Mouse (Mus musculus): ENCODE data around the gene Mfsd12. TPM values are rescaled to one million over a fixed set of nuclear protein-coding genes. Genes with fewer than 3 reads are reported as not detected.
A peak's percentile ranks its signal among the peaks of the same experiment; 100 is the strongest.

Gene Mfsd12
- polyA plus RNA-seq, 1 experiment from 2014 or later: 15.0 TPM

DNA sequence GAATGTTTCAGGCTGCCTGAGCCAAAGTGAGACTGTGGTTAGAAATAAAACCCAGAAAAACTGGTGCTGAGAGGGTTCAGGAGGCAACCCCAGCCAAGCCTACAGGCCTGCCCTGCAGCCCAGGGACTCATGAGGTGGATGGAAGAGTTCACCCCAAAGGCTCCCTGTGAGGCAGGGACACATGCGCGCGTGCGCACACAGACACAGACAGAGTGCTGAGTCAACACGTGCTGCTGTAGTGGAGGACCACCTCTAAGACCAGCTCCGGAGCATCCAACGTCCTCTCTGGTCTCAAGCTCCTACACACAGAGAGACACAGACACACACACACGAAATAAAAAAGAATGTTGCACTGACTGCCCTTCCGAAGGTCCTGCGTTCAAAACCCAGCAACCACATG is 18.0 kb downstream of the Mfsd12 start:
- WGBS (ENCODE audit: insufficient replicate concordance): 89% methylated on average over 10 of the region's 10 CpGs
- Histone ChIP-seq H3K4me1 (replicated peaks) (peaks cover 62% of the 10 kb centered on the region), H3K4me2 (peak overlapping the region; percentile 74), H3K9ac (peak overlapping the region; percentile 96; the same call in 1 of the 2 replicates), H3K27me3 (no peaks in the 10 kb centered on the region), H3K27ac (replicated peaks) (peak overlapping the region; percentile 88), H3K36me3 (replicated peaks) (peaks cover 61% of the 10 kb centered on the region), H3K9me3 (replicated peaks) (no peaks in the 10 kb centered on the region), H3K4me3 (replicated peaks) (peak overlapping the region; percentile 76)
- ATAC-seq (ENCODE audit: insufficient read depth): no peak

DNA sequence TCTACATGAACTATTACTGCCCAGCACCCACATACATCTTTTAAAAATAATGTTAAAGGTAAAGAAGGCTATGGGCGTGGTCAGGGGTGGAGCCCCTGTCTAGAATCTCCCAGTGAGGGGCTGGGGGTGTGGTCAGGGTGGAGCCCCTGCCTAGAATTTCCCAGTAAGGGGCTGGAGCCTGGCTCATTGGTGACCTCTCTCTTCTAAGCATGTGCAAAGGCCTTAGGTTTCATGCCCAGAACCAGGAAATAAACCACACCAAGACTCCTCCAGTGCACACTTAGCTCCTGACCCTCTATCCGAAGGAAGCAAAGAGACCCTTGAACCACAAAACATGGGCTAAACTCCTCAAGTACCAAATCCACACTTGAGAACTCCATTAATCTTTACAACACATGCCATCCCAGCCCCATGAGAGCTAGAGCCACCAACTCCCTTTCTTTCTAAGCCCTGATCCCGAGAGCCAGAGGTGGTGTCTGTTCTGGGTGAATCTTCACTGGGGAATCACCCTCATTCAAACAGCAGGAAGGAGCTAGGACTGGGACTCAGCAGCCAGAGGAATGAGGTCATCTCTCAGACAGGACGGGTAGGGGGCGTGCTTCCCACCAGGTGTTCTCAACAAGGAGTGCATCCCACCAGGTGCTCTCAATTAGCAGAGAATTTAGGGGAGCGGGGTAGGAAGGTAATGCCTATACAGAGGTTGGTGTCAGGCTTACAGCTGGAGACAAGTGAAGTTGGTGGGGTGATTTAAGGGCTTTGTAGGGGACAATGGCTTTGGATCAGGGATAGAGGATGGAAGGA is 19.5 kb downstream of the Mfsd12 start:
- ATAC-seq (ENCODE audit: insufficient read depth): peak; percentile 13; the same call in 1 of the 2 replicates
- Histone ChIP-seq H3K9me3 (replicated peaks) (no peaks in the 10 kb centered on the region), H3K27ac (replicated peaks) (peak overlapping the region; percentile 88), H3K27me3 (no peaks in the 10 kb centered on the region), H3K36me3 (replicated peaks) (peaks cover 47% of the 10 kb centered on the region), H3K9ac (peak overlapping the region; percentile 96), H3K4me2 (peak overlapping the region; percentile 74), H3K4me3 (replicated peaks) (peak overlapping the region; percentile 76), H3K4me1 (replicated peaks) (peaks cover 76% of the 10 kb centered on the region)
- 28% methylated on average over 6 of the region's 6 CpGs for WGBS (ENCODE audit: insufficient replicate concordance)

- Histone ChIP-seq H3K27me3 (no peaks in the 10 kb centered on the region), H3K4me1 (replicated peaks) (peaks cover 77% of the 10 kb centered on the region), H3K9me3 (replicated peaks) (no peaks in the 10 kb centered on the region), H3K4me3 (replicated peaks) (peak overlapping the region; percentile 76), H3K27ac (replicated peaks) (peak overlapping the region; percentile 88), H3K36me3 (replicated peaks) (peaks cover 41% of the 10 kb centered on the region), H3K4me2 (peak overlapping the region; percentile 74), H3K9ac (peak overlapping the region; percentile 96)
- WGBS (ENCODE audit: insufficient replicate concordance): 44% methylated on average over 2 of the region's 2 CpGs
- ATAC-seq (ENCODE audit: insufficient read depth): no peak
These were observed 20.0 kb downstream of the Mfsd12 start for GRCm38 (mm10) chr10:81377362-81377664.

- Histone ChIP-seq H3K36me3 (replicated peaks) (peaks cover 35% of the 10 kb centered on the region), H3K9ac (peak within 1 kb of the TSS; percentile 96), H3K27me3 (no peaks in the 10 kb centered on the region), H3K4me2 (peak within 1 kb of the TSS; percentile 77), H3K9me3 (replicated peaks) (no peaks in the 10 kb centered on the region), H3K27ac (replicated peaks) (peak within 1 kb of the TSS; percentile 99), H3K4me1 (replicated peaks) (peaks cover 80% of the 10 kb centered on the region), H3K4me3 (replicated peaks) (peak within 1 kb of the TSS; percentile 76)
- WGBS (ENCODE audit: insufficient replicate concordance): under 1% methylated on average over 56 of the region's 59 CpGs
- no peak for ATAC-seq (ENCODE audit: insufficient read depth)
These were observed 20.7 kb downstream of the Mfsd12 start, which contains the start of gene Fzr1 for GRCm38 (mm10) chr10:81377793-81378552. Gene Fzr1, minus strand, starts transcription at chr10:81378516.

- peaks cover 80% of the 10 kb centered on the region for H3K4me1 ChIP-seq (replicated peaks)
- peak overlapping the region; percentile 68 for H3K9ac ChIP-seq
- peak overlapping the region; percentile 77 for H3K4me2 ChIP-seq
- peak; percentile 82 for ATAC-seq (ENCODE audit: insufficient read depth)
- H3K27me3 ChIP-seq: no peaks in the 10 kb centered on the region
- H3K27ac ChIP-seq (replicated peaks): peak overlapping the region; percentile 99
- peak overlapping the region; percentile 76 for H3K4me3 ChIP-seq (replicated peaks)
- peaks cover 28% of the 10 kb centered on the region for H3K36me3 ChIP-seq (replicated peaks)
- under 1% methylated on average over 46 of the region's 46 CpGs for WGBS (ENCODE audit: insufficient replicate concordance)
- no peaks in the 10 kb centered on the region for H3K9me3 ChIP-seq (replicated peaks)
These were observed 21.4 kb downstream of the Mfsd12 start for GRCm38 (mm10) chr10:81378553-81379182.

DNA sequence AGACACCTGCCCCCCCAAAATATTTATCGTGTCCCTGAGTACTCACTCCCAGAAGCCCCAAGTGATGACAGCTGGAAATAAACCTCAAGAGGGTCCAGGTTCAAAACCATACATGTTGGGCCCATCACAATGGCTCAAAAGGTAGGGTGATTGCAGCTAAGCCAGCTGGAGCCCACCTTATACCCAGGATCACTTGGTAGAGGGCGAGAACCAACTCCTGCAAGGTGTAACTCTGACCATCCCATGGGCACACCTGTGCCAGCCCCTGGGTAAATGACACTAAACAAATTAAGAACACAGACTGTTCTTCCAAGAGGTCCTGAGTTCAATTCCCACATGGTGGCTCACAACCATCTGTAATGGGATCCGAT is 21.9 kb downstream of the Mfsd12 start:
- WGBS (ENCODE audit: insufficient replicate concordance): 55% methylated on average over 3 of the region's 3 CpGs
- Histone ChIP-seq H3K4me2 (peak overlapping the region; percentile 77), H3K4me1 (replicated peaks) (peaks cover 78% of the 10 kb centered on the region)

GRCm38 (mm10) chr10:81379809-81380378 is 22.6 kb downstream of the Mfsd12 start:
- Histone ChIP-seq H3K36me3 (replicated peaks) (peaks cover 16% of the 10 kb centered on the region), H3K9ac (peak overlapping the region; percentile 68), H3K4me1 (replicated peaks) (peaks cover 76% of the 10 kb centered on the region), H3K9me3 (replicated peaks) (no peaks in the 10 kb centered on the region), H3K27ac (replicated peaks) (peak overlapping the region; percentile 99), H3K4me2 (peak overlapping the region; percentile 77), H3K27me3 (no peaks in the 10 kb centered on the region), H3K4me3 (replicated peaks) (peak overlapping the region; percentile 76)
- WGBS (ENCODE audit: insufficient replicate concordance): 43% methylated on average over 6 of the region's 6 CpGs
- ATAC-seq (ENCODE audit: insufficient read depth): no peak

More for the DNA sequence above, 21.9 kb downstream of the Mfsd12 start:
- Histone ChIP-seq H3K36me3 (replicated peaks) (peaks cover 23% of the 10 kb centered on the region), H3K9me3 (replicated peaks) (no peaks in the 10 kb centered on the region), H3K27me3 (no peaks in the 10 kb centered on the region), H3K27ac (replicated peaks) (peak overlapping the region; percentile 99), H3K9ac (peak overlapping the region; percentile 68), H3K4me3 (replicated peaks) (peak overlapping the region; percentile 76)
- ATAC-seq (ENCODE audit: insufficient read depth): no peak

DNA sequence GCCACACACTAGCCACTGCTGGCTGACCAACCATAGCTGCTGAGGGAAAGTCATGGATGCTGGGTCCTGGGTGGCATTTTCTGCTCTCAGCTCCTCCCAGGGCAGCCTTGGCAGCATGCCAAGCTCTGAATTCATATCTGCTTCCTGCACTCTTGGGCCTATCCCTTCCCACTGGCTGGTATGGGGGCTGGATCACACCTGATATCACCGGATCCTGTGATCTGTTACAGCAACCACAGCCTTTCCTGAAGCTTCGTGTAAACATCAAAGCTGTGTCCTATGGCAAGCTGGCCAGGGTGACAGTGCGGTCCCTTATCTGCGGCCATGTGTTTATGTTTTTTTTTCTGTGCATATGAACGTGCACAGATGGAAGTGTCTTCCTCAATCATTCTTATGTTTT is 24.7 kb downstream of the Mfsd12 start:
- H3K27me3 ChIP-seq: no peaks in the 10 kb centered on the region
- H3K9me3 ChIP-seq (replicated peaks): no peaks in the 10 kb centered on the region
- peak overlapping the region; percentile 55 for H3K9ac ChIP-seq
- peak; percentile 78 for ATAC-seq (ENCODE audit: insufficient read depth)
- peaks cover 13% of the 10 kb centered on the region for H3K36me3 ChIP-seq (replicated peaks)
- H3K27ac ChIP-seq (replicated peaks): peak overlapping the region; percentile 99
- peak overlapping the region; percentile 55 for H3K4me2 ChIP-seq
- peaks cover 74% of the 10 kb centered on the region for H3K4me1 ChIP-seq (replicated peaks)
- 0 out of 2 replicates have a peak overlapping the region, but pooled peaks have one; percentile 19 for H3K4me3 ChIP-seq (replicated peaks)
- 10% methylated on average over 5 of the region's 5 CpGs for WGBS (ENCODE audit: insufficient replicate concordance)

- ATAC-seq (ENCODE audit: insufficient read depth): peak; percentile 73
- Histone ChIP-seq H3K27ac (replicated peaks) (peak within 1 kb of the TSS; percentile 99), H3K9ac (peak within 1 kb of the TSS; percentile 75), H3K4me3 (replicated peaks) (peak within 1 kb of the TSS; percentile 76), H3K9me3 (replicated peaks) (no peaks in the 10 kb centered on the region), H3K36me3 (replicated peaks) (peaks cover 29% of the 10 kb centered on the region), H3K27me3 (no peaks in the 10 kb centered on the region), H3K4me2 (peak within 1 kb of the TSS; percentile 91), H3K4me1 (replicated peaks) (peaks cover 82% of the 10 kb centered on the region)
- 7% methylated on average over 54 of the region's 54 CpGs for WGBS (ENCODE audit: insufficient replicate concordance)
These were observed 26.7 kb downstream of the Mfsd12 start, which contains the start of the genes Dohh and Gm48551 for GRCm38 (mm10) chr10:81383802-81384604. Gene Dohh, plus strand, starts transcription at chr10:81384428. Gene Gm48551, plus strand, starts transcription at chr10:81384466.

DNA sequence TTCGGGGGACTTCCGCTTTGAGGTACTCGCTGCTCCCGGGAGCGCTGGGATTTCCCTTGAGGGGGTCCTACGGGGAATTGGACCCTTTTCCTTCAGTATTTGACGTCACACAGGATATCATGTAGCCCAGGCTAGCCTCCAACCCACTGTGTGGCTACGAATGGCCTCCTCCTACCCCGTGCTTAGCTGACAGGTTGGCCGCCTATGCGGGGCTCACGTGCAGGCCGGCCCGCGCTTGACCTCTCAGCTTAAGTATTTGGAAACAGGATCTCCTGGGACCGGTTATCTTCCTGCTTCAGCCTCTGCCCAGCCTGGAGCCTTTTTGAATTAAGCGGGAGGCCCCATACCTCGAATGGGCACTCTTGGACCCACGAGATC is 27.3 kb downstream of the Mfsd12 start:
- Histone ChIP-seq H3K9ac (peak overlapping the region; percentile 75), H3K36me3 (replicated peaks) (peaks cover 29% of the 10 kb centered on the region), H3K4me1 (replicated peaks) (peaks cover 83% of the 10 kb centered on the region), H3K27ac (replicated peaks) (peak overlapping the region; percentile 99), H3K9me3 (replicated peaks) (no peaks in the 10 kb centered on the region), H3K4me2 (peak overlapping the region; percentile 91), H3K27me3 (no peaks in the 10 kb centered on the region), H3K4me3 (replicated peaks) (peak overlapping the region; percentile 76)
- under 1% methylated on average over 19 of the region's 19 CpGs for WGBS (ENCODE audit: insufficient replicate concordance)
- ATAC-seq (ENCODE audit: insufficient read depth): no peak

Data from liver, embryonic 15.5 days (tissue).